Comparison of ENCODE assay signal across 19 mouse cellular contexts in genomic region chr14:121564656-121565055, GRCm38 (mm10). TPM values are rescaled to one million over a fixed set of nuclear protein-coding genes. Genes with fewer than 3 reads are reported as not detected.
A peak's percentile ranks its signal among the peaks of the same experiment; 100 is the strongest.
DNase-seq lines count a peak whose midpoint lies in the region; ATAC-seq and TF ChIP-seq lines count a peak whose summit lies in the region.
"Had no signal": no experiment of that assay in that cellular context is flagged by ENCODE, and none has a peak within 500 bp of the region (broad histone marks: within the 10 kb centered on the region; RNA-seq: fewer than 3 reads in every experiment).

No protein-coding gene starts in this region.

- no peak for TF ChIP-seq CTCF in forebrain, postnatal 0 days (IDR thresholded peaks at IDR 0.05; ENCODE audit: low read depth)

- 0 out of 2 replicates have a peak, but pooled peaks cover 3% of the 10 kb centered on the region for H3K27me3 ChIP-seq in neural tube, embryonic 12.5 days (replicated peaks)
- H3K27me3 ChIP-seq in neural tube, embryonic 15.5 days (replicated peaks): no peaks in the 10 kb centered on the region
- H3K27me3 ChIP-seq in forebrain, postnatal 0 days (ENCODE audit: insufficient read depth, low read length): no peaks in the 10 kb centered on the region
- H3K27me3 ChIP-seq in midbrain, embryonic 10.5 days (ENCODE audit: low read depth, poor library complexity, severe bottlenecking): peaks cover 12% of the 10 kb centered on the region; the same call in 1 of the 2 replicates
- H3K27me3 ChIP-seq: lung, embryonic 15.5 days had no signal

- no peak overlapping the region for H3K4me2 ChIP-seq in neural tube, embryonic 12.5 days (replicated peaks)
- H3K4me2 ChIP-seq in neural tube, embryonic 15.5 days: no peak overlapping the region
- H3K4me2 ChIP-seq in forebrain, postnatal 0 days (ENCODE audit: low read depth): no peak overlapping the region
- H3K4me2 ChIP-seq: heart, embryonic 11.5 days; liver, embryonic 11.5 days; lung, embryonic 15.5 days had no signal

- H3K4me1 ChIP-seq in neural tube, embryonic 12.5 days: peaks cover 22% of the 10 kb centered on the region; the same call in 1 of the 2 replicates
- peaks cover 34% of the 10 kb centered on the region for H3K4me1 ChIP-seq in neural tube, embryonic 15.5 days
- no peaks in the 10 kb centered on the region for H3K4me1 ChIP-seq in forebrain, postnatal 0 days (ENCODE audit: insufficient read depth)
- H3K4me1 ChIP-seq in midbrain, embryonic 10.5 days: peaks cover 38% of the 10 kb centered on the region
- H3K4me1 ChIP-seq: lung, embryonic 15.5 days had no signal

- no peak overlapping the region for H3K27ac ChIP-seq in neural tube, embryonic 12.5 days
- no peak overlapping the region for H3K27ac ChIP-seq in neural tube, embryonic 15.5 days (replicated peaks)
- H3K27ac ChIP-seq in forebrain, postnatal 0 days (ENCODE audit: low read depth, low read length): no peak overlapping the region
- 0 out of 2 replicates have a peak overlapping the region, but pooled peaks have one; percentile 52 for H3K27ac ChIP-seq in midbrain, embryonic 10.5 days (replicated peaks)
- H3K27ac ChIP-seq: left cerebral cortex, adult 2 months; lung, embryonic 15.5 days had no signal

- ATAC-seq in neural tube, embryonic 12.5 days (ENCODE audit: low FRiP score, low read depth): peak; percentile 12; the same call in 1 of the 2 replicates
- ATAC-seq in neural tube, embryonic 15.5 days (ENCODE audit: low FRiP score): no peak
- peak; percentile 52; the same call in 1 of the 2 replicates for ATAC-seq in forebrain, postnatal 0 days

- H3K9ac ChIP-seq in neural tube, embryonic 12.5 days: no peak overlapping the region
- no peak overlapping the region for H3K9ac ChIP-seq in neural tube, embryonic 15.5 days (replicated peaks)
- H3K9ac ChIP-seq in forebrain, postnatal 0 days: no peak overlapping the region
- H3K9ac ChIP-seq: lung, embryonic 15.5 days had no signal

- peak; percentile 51 for DNase-seq in forebrain, postnatal 0 days
- peak; percentile 27 for DNase-seq in midbrain, embryonic 10.5 days (ENCODE audit: low spot score)
- no peak for DNase-seq in left cerebral cortex, adult 8-10 months (ENCODE audit: low spot score in 2 of 2)
- DNase-seq in ovary, postnatal 10 days (ENCODE audit: low spot score): no peak
- DNase-seq in spleen, postnatal 36 days (ENCODE audit: low spot score in 2 of 2): no peak
- DNase-seq: adrenal gland, postnatal 36 days; gastrocnemius, postnatal 14 days; heart, postnatal 4 days; kidney, adult 11 months; kidney, postnatal 36 days; thymus, adult 18-20 months had no signal

- no peaks in the 10 kb centered on the region for H3K36me3 ChIP-seq in neural tube, embryonic 12.5 days
- peaks cover 5% of the 10 kb centered on the region; the same call in 1 of the 2 replicates for H3K36me3 ChIP-seq in neural tube, embryonic 15.5 days
- H3K36me3 ChIP-seq in forebrain, postnatal 0 days (ENCODE audit: insufficient read depth): peaks cover 16% of the 10 kb centered on the region; the same call in 1 of the 2 replicates
- H3K36me3 ChIP-seq in midbrain, embryonic 10.5 days: no peaks in the 10 kb centered on the region; the same call in 1 of the 2 replicates

- no peaks in the 10 kb centered on the region for H3K9me3 ChIP-seq in neural tube, embryonic 12.5 days
- no peaks in the 10 kb centered on the region for H3K9me3 ChIP-seq in neural tube, embryonic 15.5 days (replicated peaks)
- no peaks in the 10 kb centered on the region for H3K9me3 ChIP-seq in forebrain, postnatal 0 days (ENCODE audit: low read length)
- no peaks in the 10 kb centered on the region for H3K9me3 ChIP-seq in midbrain, embryonic 10.5 days (replicated peaks)
- H3K9me3 ChIP-seq: lung, embryonic 15.5 days had no signal

- WGBS in neural tube, embryonic 12.5 days: 29% methylated on average over 7 of the region's 7 CpGs
- WGBS in neural tube, embryonic 15.5 days: 23% methylated on average over 7 of the region's 7 CpGs
- WGBS in forebrain, postnatal 0 days: 27% methylated on average over 7 of the region's 7 CpGs
- WGBS in midbrain, embryonic 10.5 days: 55% methylated on average over 7 of the region's 7 CpGs

- H3K4me3 ChIP-seq in neural tube, embryonic 12.5 days: no peak overlapping the region
- no peak overlapping the region for H3K4me3 ChIP-seq in neural tube, embryonic 15.5 days (replicated peaks)
- H3K4me3 ChIP-seq in forebrain, postnatal 0 days (ENCODE audit: low read depth, low read length): no peak overlapping the region
- H3K4me3 ChIP-seq in midbrain, embryonic 10.5 days: no peak overlapping the region
- H3K4me3 ChIP-seq: left cerebral cortex, adult 2 months; lung, embryonic 15.5 days had no signal

RNA-seq across cellular contexts. Expression of gene Slc15a1, which starts 59.6 kb away (rescaled TPM):
- polyA plus RNA-seq in neural tube, embryonic 12.5 days (2016; fragmentation: Nextera tagmentation; extraction: Ambion mirVana): not detected in 2 replicates
- 0.70 TPM in 1 of 2 replicates, not detected in the other for polyA plus RNA-seq in neural tube, embryonic 15.5 days (2015; fragmentation: Nextera tagmentation; extraction: Ambion mirVana)
- total RNA-seq in forebrain, postnatal 0 days (2014; rRNA removed): 0.38 TPM in 1 of 2 replicates, not detected in the other
- polyA plus RNA-seq in forebrain, postnatal 0 days (2015; fragmentation: Nextera tagmentation; extraction: Ambion mirVana): 0.09 and 0.18 TPM in 2 replicates
- 0.04 TPM in 1 of 2 replicates, not detected in the other for polyA plus RNA-seq in midbrain, embryonic 10.5 days (2016; fragmentation: Nextera tagmentation; extraction: Ambion mirVana)
- not detected for total RNA-seq in left cerebral cortex, adult 8-10 months (2022)
- total RNA-seq: adrenal gland, postnatal 36 days; gastrocnemius, postnatal 14 days; left cerebral cortex, adult 2 months; megakaryocyte progenitor cell, adult 5-6 weeks; MEL had no signal
- polyA plus RNA-seq: heart, embryonic 11.5 days; liver, embryonic 11.5 days had no signal

Comparison
In these comparisons a context has a peak if more than half of its experiments do, and no peak if none do; other contexts are left out.
1. DNase-seq: peak in forebrain, postnatal 0 days (single experiment) and midbrain, embryonic 10.5 days (single experiment); none in left cerebral cortex, adult 8-10 months (0 of 2), ovary, postnatal 10 days (single experiment) and spleen, postnatal 36 days (0 of 2).